In genomic region chr11:94937335-94937781, GRCm38 (mm10) we compare ENCODE assay signal across 7 mouse cellular contexts. TPM values are rescaled to one million over a fixed set of nuclear protein-coding genes. Genes with fewer than 3 reads are reported as not detected.
DNase-seq lines count a peak whose midpoint lies in the region; ATAC-seq and TF ChIP-seq lines count a peak whose summit lies in the region.

No protein-coding gene starts in this region.

- H3K27ac ChIP-seq in neural tube, embryonic 11.5 days (ENCODE audit: low read depth, low read length) = no peak overlapping the region
- no peak overlapping the region for H3K27ac ChIP-seq in hindbrain, embryonic 14.5 days
- no peak overlapping the region for H3K27ac ChIP-seq in liver, embryonic 14.5 days

- DNase-seq in neural tube, embryonic 11.5 days (ENCODE audit: low spot score) = no peak
- no peak for DNase-seq in neural tube, embryonic 10.5 days (ENCODE audit: extremely low spot score, low spot score)
- DNase-seq in hindbrain, embryonic 14.5 days (ENCODE audit: low spot score) = no peak
- no peak for DNase-seq in liver, embryonic 14.5 days (ENCODE audit: low read depth in 3 of 3, low spot score in 3 of 3)
- peak; percentile 67 for DNase-seq in right cerebral cortex, postnatal 25 days
- DNase-seq in ovary, postnatal 36 days (ENCODE audit: low spot score) = no peak

- peak; percentile 37; the same call in 1 of the 2 replicates for ATAC-seq in neural tube, embryonic 11.5 days (ENCODE audit: insufficient read depth, low FRiP score, low TSS enrichment)
- peak; percentile 21; the same call in 1 of the 2 replicates for ATAC-seq in erythroblast, adult 5-6 weeks (replicated peaks; ENCODE audit: low FRiP score, poor library complexity, severe bottlenecking)
- ATAC-seq in hindbrain, embryonic 14.5 days (ENCODE audit: low FRiP score) = peak; percentile 26; the same call in 1 of the 2 replicates
- ATAC-seq in liver, embryonic 14.5 days (ENCODE audit: insufficient read depth) = peak; percentile 28; the same call in 1 of the 2 replicates

- TF ChIP-seq EP300 in liver, embryonic 14.5 days (IDR thresholded peaks at IDR 0.05; ENCODE audit: low read depth) = no peak

- no peak overlapping the region for H3K9ac ChIP-seq in neural tube, embryonic 11.5 days (ENCODE audit: low read length)
- H3K9ac ChIP-seq in hindbrain, embryonic 14.5 days = no peak overlapping the region; the same call in 1 of the 2 replicates
- no peak overlapping the region for H3K9ac ChIP-seq in liver, embryonic 14.5 days (replicated peaks)

- H3K27me3 ChIP-seq in neural tube, embryonic 11.5 days (ENCODE audit: control insufficient read depth, insufficient read depth, low read length) = peaks cover 36% of the 10 kb centered on the region
- H3K27me3 ChIP-seq in hindbrain, embryonic 14.5 days (ENCODE audit: control insufficient read depth, insufficient read depth, low read length) = peaks cover 67% of the 10 kb centered on the region
- H3K27me3 ChIP-seq in liver, embryonic 14.5 days (ENCODE audit: control insufficient read depth, insufficient read depth, low read length) = peaks cover 37% of the 10 kb centered on the region

- no peak for TF ChIP-seq CTCF in liver, embryonic 14.5 days (IDR thresholded peaks at IDR 0.05; ENCODE audit: low read depth)

- peak overlapping the region; percentile 61 for H3K4me2 ChIP-seq in neural tube, embryonic 11.5 days (ENCODE audit: low read depth)
- H3K4me2 ChIP-seq in hindbrain, embryonic 14.5 days (replicated peaks) = peak overlapping the region; percentile 50
- peak overlapping the region; percentile 47 for H3K4me2 ChIP-seq in liver, embryonic 14.5 days (ENCODE audit: low read depth)

- 0% methylated on average over 18 of the region's 18 CpGs for WGBS in neural tube, embryonic 11.5 days
- WGBS in hindbrain, embryonic 14.5 days = under 1% methylated on average over 18 of the region's 18 CpGs
- WGBS in liver, embryonic 14.5 days (ENCODE audit: insufficient replicate concordance) = 1% methylated on average over 18 of the region's 18 CpGs

- peak overlapping the region; percentile 34 for H3K4me3 ChIP-seq in neural tube, embryonic 11.5 days (ENCODE audit: low read depth, low read length)
- H3K4me3 ChIP-seq in hindbrain, embryonic 14.5 days (replicated peaks; ENCODE audit: low read length) = peak overlapping the region; percentile 25
- H3K4me3 ChIP-seq in liver, embryonic 14.5 days (ENCODE audit: insufficient read depth in 1 of 2, low read depth in 2 of 2, low read length in 2 of 2) = peak overlapping the region; percentile 23 to 27; a peak in 2 of 4 replicates

- no peaks in the 10 kb centered on the region for H3K9me3 ChIP-seq in neural tube, embryonic 11.5 days (ENCODE audit: control insufficient read depth, low read length)
- no peaks in the 10 kb centered on the region for H3K9me3 ChIP-seq in hindbrain, embryonic 14.5 days (ENCODE audit: control insufficient read depth, low read length)
- no peaks in the 10 kb centered on the region for H3K9me3 ChIP-seq in liver, embryonic 14.5 days (ENCODE audit: control insufficient read depth, low read length)

- no peaks in the 10 kb centered on the region for H3K36me3 ChIP-seq in neural tube, embryonic 11.5 days (ENCODE audit: control insufficient read depth, insufficient read depth, low read length)
- no peaks in the 10 kb centered on the region for H3K36me3 ChIP-seq in hindbrain, embryonic 14.5 days (replicated peaks; ENCODE audit: control insufficient read depth, insufficient read depth)
- no peaks in the 10 kb centered on the region for H3K36me3 ChIP-seq in liver, embryonic 14.5 days (replicated peaks; ENCODE audit: control insufficient read depth, insufficient read depth, low read depth)

- H3K4me1 ChIP-seq in neural tube, embryonic 11.5 days (ENCODE audit: control insufficient read depth, insufficient read depth, low read length) = no peaks in the 10 kb centered on the region
- peaks cover 12% of the 10 kb centered on the region; the same call in 1 of the 2 replicates for H3K4me1 ChIP-seq in hindbrain, embryonic 14.5 days (replicated peaks; ENCODE audit: control insufficient read depth, insufficient read depth, low read length)
- H3K4me1 ChIP-seq in liver, embryonic 14.5 days (replicated peaks; ENCODE audit: control insufficient read depth in 2 of 2, insufficient read depth in 2 of 2, low read length in 1 of 2) = no peaks in the 10 kb centered on the region

RNA-seq across cellular contexts. Expression of gene Col1a1, which starts 1.3 kb away (rescaled TPM):
- 111 and 128 TPM in 2 replicates for polyA plus RNA-seq in neural tube, embryonic 11.5 days (2014; fragmentation: Nextera tagmentation; extraction: Ambion mirVana)
- 0.21 TPM in 1 of 2 replicates, not detected in the other for total RNA-seq in erythroblast, adult 5-6 weeks (2015; ENCODE audit: low replicate concordance)
- total RNA-seq in erythroblast, adult 5-6 weeks (2017; ENCODE audit: low replicate concordance) = 0.68 TPM in 1 of 2 replicates, not detected in the other
- polyA plus RNA-seq in hindbrain, embryonic 14.5 days (2014; fragmentation: Nextera tagmentation; extraction: Ambion mirVana) = 125 and 157 TPM in 2 replicates
- 7.8 and 14.1 TPM in 2 replicates for polyA plus RNA-seq in liver, embryonic 14.5 days (2012; rRNA removed)
- 30.8 and 37.6 TPM in 2 replicates for polyA plus RNA-seq in liver, embryonic 14.5 days (2014; fragmentation: Nextera tagmentation; extraction: Ambion mirVana)

RNA-seq across cellular contexts. Expression of gene Hils1, which starts 30.0 kb away (rescaled TPM):
- polyA plus RNA-seq in neural tube, embryonic 11.5 days (2014; fragmentation: Nextera tagmentation; extraction: Ambion mirVana) = not detected in 2 replicates
- not detected in 2 replicates for total RNA-seq in erythroblast, adult 5-6 weeks (2015; ENCODE audit: low replicate concordance)
- not detected in 2 replicates for total RNA-seq in erythroblast, adult 5-6 weeks (2017; ENCODE audit: low replicate concordance)
- not detected in 2 replicates for polyA plus RNA-seq in hindbrain, embryonic 14.5 days (2014; fragmentation: Nextera tagmentation; extraction: Ambion mirVana)
- not detected in 2 replicates for polyA plus RNA-seq in liver, embryonic 14.5 days (2012; rRNA removed)
- polyA plus RNA-seq in liver, embryonic 14.5 days (2014; fragmentation: Nextera tagmentation; extraction: Ambion mirVana) = not detected in 2 replicates

RNA-seq across cellular contexts. Expression of gene Sgca, which starts 38.8 kb away (rescaled TPM):
- polyA plus RNA-seq in neural tube, embryonic 11.5 days (2014; fragmentation: Nextera tagmentation; extraction: Ambion mirVana) = 1.9 and 2.2 TPM in 2 replicates
- total RNA-seq in erythroblast, adult 5-6 weeks (2015; ENCODE audit: low replicate concordance) = not detected in 2 replicates
- not detected in 2 replicates for total RNA-seq in erythroblast, adult 5-6 weeks (2017; ENCODE audit: low replicate concordance)
- polyA plus RNA-seq in hindbrain, embryonic 14.5 days (2014; fragmentation: Nextera tagmentation; extraction: Ambion mirVana) = 0.17 TPM in 1 of 2 replicates, not detected in the other
- polyA plus RNA-seq in liver, embryonic 14.5 days (2012; rRNA removed) = 0.04 TPM in 1 of 2 replicates, not detected in the other
- not detected in 2 replicates for polyA plus RNA-seq in liver, embryonic 14.5 days (2014; fragmentation: Nextera tagmentation; extraction: Ambion mirVana)

RNA-seq across cellular contexts. Expression of gene Ppp1r9b, which starts 53.5 kb away (rescaled TPM):
- 15.3 and 17.0 TPM in 2 replicates for polyA plus RNA-seq in neural tube, embryonic 11.5 days (2014; fragmentation: Nextera tagmentation; extraction: Ambion mirVana)
- 21.9 and 30.7 TPM in 2 replicates for total RNA-seq in erythroblast, adult 5-6 weeks (2015; ENCODE audit: low replicate concordance)
- total RNA-seq in erythroblast, adult 5-6 weeks (2017; ENCODE audit: low replicate concordance) = 41.1 and 45.2 TPM in 2 replicates
- polyA plus RNA-seq in hindbrain, embryonic 14.5 days (2014; fragmentation: Nextera tagmentation; extraction: Ambion mirVana) = 27.1 and 27.5 TPM in 2 replicates
- 14.1 and 14.9 TPM in 2 replicates for polyA plus RNA-seq in liver, embryonic 14.5 days (2012; rRNA removed)
- 8.8 and 10.4 TPM in 2 replicates for polyA plus RNA-seq in liver, embryonic 14.5 days (2014; fragmentation: Nextera tagmentation; extraction: Ambion mirVana)
